Mouse (Mus musculus): ENCODE results near the gene Ccdc32. TPM values are rescaled to one million over a fixed set of nuclear protein-coding genes. Genes with fewer than 3 reads are reported as not detected.

Ccdc32 gene
- polyA plus RNA-seq, 1 experiment from 2014 or later = 44.1 TPM

DNA sequence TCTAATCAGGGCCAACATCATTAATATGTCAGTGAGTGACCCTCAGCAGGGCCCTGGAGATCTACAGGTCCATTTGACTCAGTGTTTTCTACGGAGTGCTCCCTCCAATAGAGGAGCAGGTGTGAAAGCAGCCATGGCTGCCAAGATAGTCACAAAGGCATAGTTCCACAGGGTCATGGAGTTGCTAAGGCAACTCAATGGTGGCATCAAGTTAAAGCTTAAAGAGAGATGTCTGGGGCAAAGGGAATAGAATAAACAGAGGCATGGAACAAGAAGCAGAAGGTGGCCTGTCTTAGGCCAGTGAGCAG, 32.4 kb downstream of the Ccdc32 start:
- Histone ChIP-seq H3K4me2 (ENCODE audit: low read length) (no peak overlapping the region), H3K36me3 (ENCODE audit: control insufficient read depth, insufficient read depth, low read length) (no peaks in the 10 kb centered on the region), H3K4me1 (ENCODE audit: control insufficient read depth, insufficient read depth, low read depth, low read length) (peaks cover 14% of the 10 kb centered on the region), H3K9ac (ENCODE audit: low read depth, low read length) (no peak overlapping the region), H3K27ac (ENCODE audit: low read depth, low read length) (no peak overlapping the region), H3K4me3 (ENCODE audit: low read length) (no peak overlapping the region), H3K27me3 (replicated peaks; ENCODE audit: control insufficient read depth, insufficient read depth, low read length) (peaks cover 2% of the 10 kb centered on the region; the same call in 1 of the 2 replicates), H3K9me3 (ENCODE audit: control insufficient read depth, low read length) (no peaks in the 10 kb centered on the region)
- ATAC-seq = peak; percentile 38
- 10% methylated on average over 1 of the region's 1 CpGs for WGBS

DNA sequence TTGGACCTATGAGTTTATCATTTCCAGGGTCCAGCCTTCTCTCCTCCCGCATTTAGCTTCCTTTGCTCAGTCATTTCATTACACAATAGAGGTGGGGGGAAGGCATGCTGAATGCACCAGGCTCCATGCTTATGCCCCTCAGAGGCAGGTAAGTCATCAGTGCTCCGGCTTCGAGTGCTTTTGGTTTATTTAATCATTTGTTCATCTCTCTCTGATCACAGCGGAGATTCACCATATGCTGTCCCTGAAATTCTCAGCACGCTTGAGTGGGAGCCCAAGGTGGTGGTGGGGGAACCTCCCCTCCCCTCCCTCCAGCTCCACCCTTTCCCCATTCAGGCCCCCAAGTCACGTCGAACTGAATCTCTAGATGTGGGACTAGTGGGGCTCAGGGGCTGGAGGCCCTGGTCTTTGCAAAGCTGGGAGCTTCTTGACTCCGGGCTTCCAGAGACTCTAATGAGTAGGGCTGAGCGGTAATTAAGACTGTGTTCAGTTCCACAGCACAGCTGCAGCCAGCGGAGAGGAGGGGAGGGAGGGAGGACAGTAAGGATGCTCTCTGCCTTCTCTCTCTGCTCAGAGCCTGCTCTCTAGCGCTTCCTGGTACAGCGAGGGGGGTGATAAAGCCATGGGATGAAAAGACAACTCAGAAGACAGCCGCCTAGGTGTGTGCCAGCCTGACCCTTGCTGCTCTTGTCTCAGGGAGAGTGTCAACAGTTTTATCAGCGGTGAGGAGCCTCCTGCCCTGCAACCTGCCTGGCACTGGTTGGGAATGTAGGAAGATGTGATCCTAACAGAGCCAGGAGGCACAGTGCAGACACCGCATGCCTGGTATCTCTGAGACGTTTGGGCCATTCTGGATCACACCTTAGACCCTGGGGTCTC, 33.0 kb downstream of the Ccdc32 start:
- WGBS = 25% methylated on average over 16 of the region's 16 CpGs
- H3K4me3 ChIP-seq (ENCODE audit: low read length) = no peak overlapping the region

DNA sequence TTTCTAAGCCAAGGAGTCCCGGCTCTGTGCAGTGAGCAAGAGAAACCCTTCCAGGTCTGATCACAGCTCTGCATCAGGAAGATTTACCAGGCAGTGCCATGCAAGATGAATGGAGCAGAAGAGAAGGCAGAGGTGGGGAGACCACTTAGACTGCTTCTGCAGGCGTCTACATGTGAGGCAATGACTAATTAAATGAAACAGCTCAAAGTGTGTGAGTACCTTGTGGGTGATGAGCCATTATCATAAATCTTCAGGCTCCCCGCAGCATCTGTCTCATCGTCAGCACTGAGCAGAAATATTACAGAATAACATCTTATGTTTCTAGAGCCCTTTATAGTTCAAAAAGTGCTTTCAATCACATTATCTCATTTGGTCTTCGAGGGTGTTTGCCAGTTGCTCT, 33.7 kb downstream of the Ccdc32 start:
- H3K4me1 ChIP-seq (ENCODE audit: control insufficient read depth, insufficient read depth, low read depth, low read length) = peaks cover 14% of the 10 kb centered on the region
- no peak overlapping the region for H3K4me3 ChIP-seq (ENCODE audit: low read length)
- no peak overlapping the region for H3K4me2 ChIP-seq (ENCODE audit: low read length)
- H3K27ac ChIP-seq (ENCODE audit: low read depth, low read length) = peak overlapping the region; percentile 23; the same call in 1 of the 2 replicates
- peak; percentile 48 for ATAC-seq
- H3K9ac ChIP-seq (ENCODE audit: low read depth, low read length) = no peak overlapping the region
- H3K36me3 ChIP-seq (ENCODE audit: control insufficient read depth, insufficient read depth, low read length) = no peaks in the 10 kb centered on the region
- H3K9me3 ChIP-seq (ENCODE audit: control insufficient read depth, low read length) = no peaks in the 10 kb centered on the region
- peaks cover 2% of the 10 kb centered on the region; the same call in 1 of the 2 replicates for H3K27me3 ChIP-seq (replicated peaks; ENCODE audit: control insufficient read depth, insufficient read depth, low read length)
- 47% methylated on average over 5 of the region's 5 CpGs for WGBS

More for the DNA sequence above, 33.0 kb downstream of the Ccdc32 start:
- ATAC-seq = peak; percentile 88
- peaks cover 2% of the 10 kb centered on the region; the same call in 1 of the 2 replicates for H3K27me3 ChIP-seq (replicated peaks; ENCODE audit: control insufficient read depth, insufficient read depth, low read length)
- H3K4me2 ChIP-seq (ENCODE audit: low read length) = peak overlapping the region; percentile 17; the same call in 1 of the 2 replicates
- H3K4me1 ChIP-seq (ENCODE audit: control insufficient read depth, insufficient read depth, low read depth, low read length) = peaks cover 14% of the 10 kb centered on the region
- no peaks in the 10 kb centered on the region for H3K9me3 ChIP-seq (ENCODE audit: control insufficient read depth, low read length)
- peak overlapping the region; percentile 41; the same call in 1 of the 2 replicates for H3K9ac ChIP-seq (ENCODE audit: low read depth, low read length)
- no peaks in the 10 kb centered on the region for H3K36me3 ChIP-seq (ENCODE audit: control insufficient read depth, insufficient read depth, low read length)
- no peak overlapping the region for H3K27ac ChIP-seq (ENCODE audit: low read depth, low read length)

DNA sequence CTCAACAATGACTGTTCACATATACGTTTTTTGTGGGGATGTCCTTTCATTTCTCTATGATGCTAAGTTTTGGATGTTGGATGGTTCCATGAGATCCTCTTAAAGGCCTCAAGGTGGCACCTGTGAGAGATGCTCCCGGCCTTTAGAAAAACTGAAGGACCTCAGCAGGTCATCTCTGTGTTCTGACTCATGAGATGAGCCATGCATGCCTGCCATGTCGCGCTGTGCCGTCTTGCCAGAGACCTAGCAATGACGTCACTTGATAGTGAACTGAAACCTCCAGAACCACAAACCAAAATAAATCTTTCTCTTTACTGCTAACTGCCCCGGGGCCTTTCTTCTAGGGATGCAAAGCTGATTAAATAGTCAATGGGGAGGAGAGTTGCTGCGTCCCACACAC, 45.4 kb downstream of the Ccdc32 start:
- H3K36me3 ChIP-seq (ENCODE audit: control insufficient read depth, insufficient read depth, low read length) = no peaks in the 10 kb centered on the region
- ATAC-seq = no peak
- no peaks in the 10 kb centered on the region for H3K27me3 ChIP-seq (replicated peaks; ENCODE audit: control insufficient read depth, insufficient read depth, low read length)
- 74% methylated on average over 8 of the region's 8 CpGs for WGBS
- H3K9me3 ChIP-seq (ENCODE audit: control insufficient read depth, low read length) = no peaks in the 10 kb centered on the region
- H3K27ac ChIP-seq (ENCODE audit: low read depth, low read length) = no peak overlapping the region
- H3K9ac ChIP-seq (ENCODE audit: low read depth, low read length) = no peak overlapping the region
- H3K4me1 ChIP-seq (ENCODE audit: control insufficient read depth, insufficient read depth, low read depth, low read length) = no peaks in the 10 kb centered on the region
- H3K4me2 ChIP-seq (ENCODE audit: low read length) = no peak overlapping the region
- H3K4me3 ChIP-seq (ENCODE audit: low read length) = no peak overlapping the region

DNA sequence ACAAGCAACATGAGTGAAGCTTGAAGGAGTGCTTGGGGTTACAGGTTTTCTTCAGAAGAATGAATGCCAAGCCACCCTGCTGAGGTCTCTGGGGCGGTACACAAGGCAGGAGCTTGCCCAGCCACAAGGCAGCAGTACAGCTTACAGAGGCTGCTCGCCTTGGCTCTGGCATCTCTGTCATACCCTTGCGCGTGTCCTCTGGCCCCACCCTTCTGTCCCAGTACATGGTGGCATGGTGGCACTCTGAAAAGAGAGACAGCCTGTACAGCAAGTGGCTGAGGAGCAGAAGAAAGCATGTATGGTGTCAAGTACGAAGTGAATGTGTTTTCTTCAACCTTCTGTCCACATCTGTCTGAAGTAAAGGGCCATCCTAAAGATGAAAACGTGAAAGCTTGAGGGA, 48.4 kb downstream of the Ccdc32 start:
- Histone ChIP-seq H3K36me3 (ENCODE audit: control insufficient read depth, insufficient read depth, low read length) (no peaks in the 10 kb centered on the region), H3K9me3 (ENCODE audit: control insufficient read depth, low read length) (no peaks in the 10 kb centered on the region), H3K27ac (ENCODE audit: low read depth, low read length) (no peak overlapping the region), H3K4me3 (ENCODE audit: low read length) (no peak overlapping the region), H3K4me1 (ENCODE audit: control insufficient read depth, insufficient read depth, low read depth, low read length) (peaks cover 2% of the 10 kb centered on the region; the same call in 1 of the 2 replicates), H3K9ac (ENCODE audit: low read depth, low read length) (no peak overlapping the region), H3K27me3 (replicated peaks; ENCODE audit: control insufficient read depth, insufficient read depth, low read length) (no peaks in the 10 kb centered on the region; the same call in none of the 2 replicates), H3K4me2 (ENCODE audit: low read length) (no peak overlapping the region)
- no peak for ATAC-seq
- 73% methylated on average over 6 of the region's 6 CpGs for WGBS

DNA sequence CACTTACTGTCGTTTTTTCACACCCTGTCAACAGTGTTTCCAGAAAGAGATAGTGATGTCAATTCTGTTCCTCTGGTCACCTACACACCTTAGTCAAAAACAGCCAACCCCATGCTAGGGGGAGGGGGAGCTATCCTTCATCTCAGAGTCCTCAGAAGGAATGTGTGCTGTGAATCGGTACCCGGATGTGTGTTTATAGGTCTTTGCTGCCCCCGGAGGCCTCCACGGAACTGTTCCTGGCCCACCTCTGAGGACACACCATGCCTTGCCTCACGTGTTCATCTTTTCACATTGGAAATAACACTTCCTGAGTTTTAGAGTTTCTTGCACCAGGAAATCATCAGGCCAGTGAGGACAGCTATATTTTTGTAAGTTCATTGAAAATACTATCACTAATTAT, 51.1 kb downstream of the Ccdc32 start:
- H3K27me3 ChIP-seq (replicated peaks; ENCODE audit: control insufficient read depth, insufficient read depth, low read length) = peaks cover 10% of the 10 kb centered on the region
- ATAC-seq = no peak
- 34% methylated on average over 6 of the region's 6 CpGs for WGBS

DNA sequence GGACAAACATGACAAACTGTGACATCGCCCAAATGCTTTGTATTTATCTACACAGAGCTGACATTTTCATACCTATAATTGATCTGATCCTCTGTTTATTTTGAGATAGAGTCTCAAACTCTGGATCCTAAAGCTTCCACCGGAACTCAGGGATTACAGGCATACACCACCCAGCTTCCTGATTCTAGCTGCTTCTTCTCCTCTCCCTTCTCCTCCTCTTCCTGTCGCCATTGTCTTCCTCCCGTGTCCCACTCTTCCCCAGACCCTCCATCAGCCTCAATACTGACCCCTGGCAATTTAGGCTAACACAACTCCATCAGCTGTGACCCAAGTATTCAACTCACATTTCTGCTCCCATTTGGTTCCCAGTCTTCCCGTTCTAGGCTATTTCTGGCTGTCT, 52.3 kb downstream of the Ccdc32 start:
- WGBS = 19% methylated on average over 5 of the region's 5 CpGs
- H3K9ac ChIP-seq (ENCODE audit: low read depth, low read length) = peak overlapping the region; percentile 81
- no peaks in the 10 kb centered on the region for H3K36me3 ChIP-seq (ENCODE audit: control insufficient read depth, insufficient read depth, low read length)
- ATAC-seq = no peak
- peak overlapping the region; percentile 69; the same call in 1 of the 2 replicates for H3K27ac ChIP-seq (ENCODE audit: low read depth, low read length)
- no peaks in the 10 kb centered on the region for H3K9me3 ChIP-seq (ENCODE audit: control insufficient read depth, low read length)
- H3K4me1 ChIP-seq (ENCODE audit: control insufficient read depth, insufficient read depth, low read depth, low read length) = peaks cover 5% of the 10 kb centered on the region
- H3K27me3 ChIP-seq (replicated peaks; ENCODE audit: control insufficient read depth, insufficient read depth, low read length) = peaks cover 10% of the 10 kb centered on the region
- peak overlapping the region; percentile 61 for H3K4me3 ChIP-seq (ENCODE audit: low read length)
- H3K4me2 ChIP-seq (ENCODE audit: low read length) = peak overlapping the region; percentile 92

More for the DNA sequence above, 51.1 kb downstream of the Ccdc32 start:
- peaks cover 3% of the 10 kb centered on the region; the same call in 1 of the 2 replicates for H3K4me1 ChIP-seq (ENCODE audit: control insufficient read depth, insufficient read depth, low read depth, low read length)
- no peaks in the 10 kb centered on the region for H3K9me3 ChIP-seq (ENCODE audit: control insufficient read depth, low read length)
- H3K9ac ChIP-seq (ENCODE audit: low read depth, low read length) = no peak overlapping the region
- H3K36me3 ChIP-seq (ENCODE audit: control insufficient read depth, insufficient read depth, low read length) = no peaks in the 10 kb centered on the region
- H3K4me3 ChIP-seq (ENCODE audit: low read length) = no peak overlapping the region
- H3K4me2 ChIP-seq (ENCODE audit: low read length) = no peak overlapping the region
- H3K27ac ChIP-seq (ENCODE audit: low read depth, low read length) = no peak overlapping the region

DNA sequence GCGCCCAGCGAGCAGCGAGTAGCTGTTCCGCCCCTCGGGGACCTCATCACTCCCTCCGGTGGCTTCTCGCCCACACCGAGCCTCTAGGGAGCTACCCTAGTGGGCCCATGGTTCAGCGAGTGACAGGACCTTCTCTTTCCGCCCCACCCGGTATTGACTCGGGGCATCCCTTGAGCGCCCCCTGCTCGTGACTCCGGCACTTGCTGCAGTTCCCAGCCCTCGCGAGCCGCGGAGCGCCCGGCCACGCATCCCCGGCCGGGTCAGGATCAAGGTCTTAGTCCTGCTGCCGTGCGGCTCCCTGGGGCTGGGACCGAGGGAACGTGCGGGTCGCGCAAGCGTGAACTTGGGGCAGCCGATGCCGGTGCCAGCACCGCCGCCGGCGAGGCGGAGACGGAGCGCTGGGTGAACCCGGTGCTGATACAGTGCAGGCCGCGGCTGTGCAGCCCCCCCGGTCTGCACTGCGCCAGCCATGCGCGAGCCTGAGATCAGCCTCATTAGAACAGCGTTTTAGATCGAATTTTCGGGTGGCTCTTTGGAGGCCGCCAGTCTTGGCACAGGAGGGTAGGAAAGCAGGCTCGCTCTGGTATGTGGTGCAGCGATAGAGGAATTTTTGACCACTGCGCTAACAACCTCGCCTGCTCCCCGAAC, 52.8 kb downstream of the Ccdc32 start:
- WGBS = 1% methylated on average over 55 of the region's 57 CpGs
- peak; percentile 90 for ATAC-seq
- peak overlapping the region; percentile 92 for H3K4me2 ChIP-seq (ENCODE audit: low read length)

DNA sequence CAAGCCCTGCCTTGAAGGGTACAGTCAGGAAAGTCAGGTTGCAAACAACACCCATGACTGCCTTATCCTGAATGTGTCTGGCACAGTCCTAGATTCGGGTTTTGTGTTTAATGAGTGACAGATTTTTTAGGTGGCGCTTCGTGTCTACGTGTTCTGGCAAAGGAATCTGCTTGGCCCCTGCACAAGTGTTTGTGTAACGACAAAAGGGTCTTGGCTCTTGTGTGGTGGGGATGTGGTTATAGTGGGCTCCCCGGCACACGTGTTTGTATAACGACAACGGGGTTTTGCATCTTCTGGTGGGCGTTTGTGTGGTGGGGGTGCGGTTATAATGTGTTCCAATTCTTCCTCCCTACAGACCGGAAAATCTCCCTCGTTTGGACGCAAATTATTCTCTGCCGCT, 53.3 kb downstream of the Ccdc32 start:
- 1% methylated on average over 15 of the region's 15 CpGs for WGBS
- peak; percentile 34 for ATAC-seq
- no peaks in the 10 kb centered on the region for H3K9me3 ChIP-seq (ENCODE audit: control insufficient read depth, low read length)

More for the DNA sequence above, 52.8 kb downstream of the Ccdc32 start:
- Histone ChIP-seq H3K27ac (ENCODE audit: low read depth, low read length) (peak overlapping the region; percentile 69), H3K36me3 (ENCODE audit: control insufficient read depth, insufficient read depth, low read length) (no peaks in the 10 kb centered on the region), H3K9ac (ENCODE audit: low read depth, low read length) (peak overlapping the region; percentile 81), H3K9me3 (ENCODE audit: control insufficient read depth, low read length) (no peaks in the 10 kb centered on the region), H3K27me3 (replicated peaks; ENCODE audit: control insufficient read depth, insufficient read depth, low read length) (peaks cover 10% of the 10 kb centered on the region), H3K4me3 (ENCODE audit: low read length) (peak overlapping the region; percentile 61), H3K4me1 (ENCODE audit: control insufficient read depth, insufficient read depth, low read depth, low read length) (peaks cover 5% of the 10 kb centered on the region)

More for the DNA sequence above, 53.3 kb downstream of the Ccdc32 start:
- peaks cover 10% of the 10 kb centered on the region for H3K27me3 ChIP-seq (replicated peaks; ENCODE audit: control insufficient read depth, insufficient read depth, low read length)
- peak overlapping the region; percentile 92 for H3K4me2 ChIP-seq (ENCODE audit: low read length)
- peaks cover 5% of the 10 kb centered on the region for H3K4me1 ChIP-seq (ENCODE audit: control insufficient read depth, insufficient read depth, low read depth, low read length)
- H3K4me3 ChIP-seq (ENCODE audit: low read length) = peak overlapping the region; percentile 61
- peak overlapping the region; percentile 81 for H3K9ac ChIP-seq (ENCODE audit: low read depth, low read length)
- no peak overlapping the region; the same call in 1 of the 2 replicates for H3K27ac ChIP-seq (ENCODE audit: low read depth, low read length)
- no peaks in the 10 kb centered on the region for H3K36me3 ChIP-seq (ENCODE audit: control insufficient read depth, insufficient read depth, low read length)
